Mouse (Mus musculus): Measurements from ENCODE around the gene Gm8909. TPM values are rescaled to one million over a fixed set of nuclear protein-coding genes. Genes with fewer than 3 reads are reported as not detected.
"Not testable (repeated sequence)": the region's sequence is repeated elsewhere in the genome, so short reads cannot be mapped to it uniquely, and the experiment has no call there.

The Gm8909 gene
- total RNA-seq, 2 experiments from 2014 or later, result not detected

GRCm38 (mm10) chr17:36124111-36124510 lies 44.2 kb downstream of the Gm8909 start:
- not testable (repeated sequence) for ATAC-seq (replicated peaks; ENCODE audit: low FRiP score, low TSS enrichment, poor library complexity, severe bottlenecking)

GRCm38 (mm10) chr17:36121352-36122020 lies 46.9 kb downstream of the Gm8909 start, which contains the start of gene Gm19684:
TSS of gene Gm19684 (plus strand) at chr17:36121678.
- ATAC-seq (replicated peaks; ENCODE audit: low FRiP score, low TSS enrichment, poor library complexity, severe bottlenecking), result peak; percentile 95

GRCm38 (mm10) chr17:36120839-36121238 lies 47.5 kb downstream of the Gm8909 start:
- ATAC-seq (replicated peaks; ENCODE audit: low FRiP score, low TSS enrichment, poor library complexity, severe bottlenecking), result peak; percentile 42

- ATAC-seq (replicated peaks; ENCODE audit: low FRiP score, low TSS enrichment, poor library complexity, severe bottlenecking), result not testable (repeated sequence)
These were observed 51.8 kb downstream of the Gm8909 start for GRCm38 (mm10) chr17:36116545-36116944.

Other genes with a start within 250 kb of the Gm8909 start
- 132 and 157 TPM in 2 replicates for gene Abcf1, start 198.8 kb downstream of the Gm8909 start, total RNA-seq (2014; fragmentation: Nextera tagmentation)
- 398 and 560 TPM in 2 replicates for gene Abcf1, start 198.8 kb downstream of the Gm8909 start, total RNA-seq (2017)
- gene Gnl1, start 188.7 kb downstream of the Gm8909 start, total RNA-seq (2014; fragmentation: Nextera tagmentation), result 27.1 and 28.2 TPM in 2 replicates
- 13.8 and 16.3 TPM in 2 replicates for gene Gnl1, start 188.7 kb downstream of the Gm8909 start, total RNA-seq (2017)
- gene Prr3, start 188.3 kb downstream of the Gm8909 start, total RNA-seq (2014; fragmentation: Nextera tagmentation), result 41.0 and 48.3 TPM in 2 replicates
- 20.5 and 31.3 TPM in 2 replicates for gene Prr3, start 188.3 kb downstream of the Gm8909 start, total RNA-seq (2017)
- 6.8 and 10.1 TPM in 2 replicates for gene H2-T24, start 148.0 kb downstream of the Gm8909 start, total RNA-seq (2014; fragmentation: Nextera tagmentation)
- 25.5 and 35.1 TPM in 2 replicates for gene H2-T24, start 148.0 kb downstream of the Gm8909 start, total RNA-seq (2017)
- gene H2-T23, start 135.7 kb downstream of the Gm8909 start, total RNA-seq (2014; fragmentation: Nextera tagmentation), result 55.6 and 98.1 TPM in 2 replicates
- gene H2-T23, start 135.7 kb downstream of the Gm8909 start, total RNA-seq (2017), result 84.5 and 111 TPM in 2 replicates
- gene H2-T22, start 125.8 kb downstream of the Gm8909 start, total RNA-seq (2014; fragmentation: Nextera tagmentation), result 17.1 and 25.6 TPM in 2 replicates
- 30.1 and 31.5 TPM in 2 replicates for gene H2-T22, start 125.8 kb downstream of the Gm8909 start, total RNA-seq (2017)
- gene Gm6034, start 125.6 kb downstream of the Gm8909 start, total RNA-seq (2014; fragmentation: Nextera tagmentation), result 0.52 TPM in 1 of 2 replicates, not detected in the other
- not detected in 2 replicates for gene Gm6034, start 125.6 kb downstream of the Gm8909 start, total RNA-seq (2017)
- gene Gm11127, start 110.2 kb downstream of the Gm8909 start, total RNA-seq (2014; fragmentation: Nextera tagmentation), result not detected in 2 replicates
- not detected in 2 replicates for gene Gm11127, start 110.2 kb downstream of the Gm8909 start, total RNA-seq (2017)
- gene Gm19684, start 46.9 kb downstream of the Gm8909 start, total RNA-seq (2014; fragmentation: Nextera tagmentation), result 0.22 and 1.5 TPM in 2 replicates
- 0.38 TPM in 1 of 2 replicates, not detected in the other for gene Gm19684, start 46.9 kb downstream of the Gm8909 start, total RNA-seq (2017)
- not detected in 2 replicates for gene Gm7030, start 39.1 kb downstream of the Gm8909 start, total RNA-seq (2014; fragmentation: Nextera tagmentation)
- gene Gm7030, start 39.1 kb downstream of the Gm8909 start, total RNA-seq (2017), result not detected in 2 replicates
- gene H2-T3, start 21.8 kb upstream of the Gm8909 start, total RNA-seq (2014; fragmentation: Nextera tagmentation), result not detected in 2 replicates
- not detected in 2 replicates for gene H2-T3, start 21.8 kb upstream of the Gm8909 start, total RNA-seq (2017)
- gene Rpp21, start 89.5 kb upstream of the Gm8909 start, total RNA-seq (2014; fragmentation: Nextera tagmentation), result 66.7 and 120 TPM in 2 replicates
- 56.9 and 68.9 TPM in 2 replicates for gene Rpp21, start 89.5 kb upstream of the Gm8909 start, total RNA-seq (2017)
- 21.0 and 29.7 TPM in 2 replicates for gene Trim39, start 103.7 kb upstream of the Gm8909 start, total RNA-seq (2014; fragmentation: Nextera tagmentation)
- gene Trim39, start 103.7 kb upstream of the Gm8909 start, total RNA-seq (2017), result 19.2 and 23.2 TPM in 2 replicates
- gene H2-M10.2, start 118.0 kb upstream of the Gm8909 start, total RNA-seq (2014; fragmentation: Nextera tagmentation), result not detected in 2 replicates
- not detected in 2 replicates for gene H2-M10.2, start 118.0 kb upstream of the Gm8909 start, total RNA-seq (2017)
- gene H2-M10.1, start 157.6 kb upstream of the Gm8909 start, total RNA-seq (2014; fragmentation: Nextera tagmentation), result not detected in 2 replicates
- not detected in 2 replicates for gene H2-M10.1, start 157.6 kb upstream of the Gm8909 start, total RNA-seq (2017)
- gene H2-M10.3, start 199.9 kb upstream of the Gm8909 start, total RNA-seq (2014; fragmentation: Nextera tagmentation), result not detected in 2 replicates
- not detected in 2 replicates for gene H2-M10.3, start 199.9 kb upstream of the Gm8909 start, total RNA-seq (2017)